Mouse (Mus musculus) regulatory T cell (primary cell): Measurements from ENCODE around the gene Ptprc.

Source experiments
- in situ Hi-C: fragments of 300-600 bp; cut with MboI, MseI; formaldehyde crosslinking; loops from one replicate; pipeline ENCODE4 v1.15.1; 2025; ENCODE audit warnings: high pct_unique_total_duplicates

The Ptprc gene

GRCm38 (mm10) chr1:138175494-138175893 is at the start of gene Ptprc:
Gene Ptprc (minus strand): TSS chr1:138175708.
- in situ Hi-C loops = loop anchor here (5.0 to 10.0 kb wide), 2 partner anchors 43 to 789 kb away; partner anchors contain the start of gene Dennd1b

- in situ Hi-C loops = loop anchor here (25.0 kb wide), 1 partner anchor 528 kb away; no protein-coding TSS in a partner anchor
Observed at GRCm38 (mm10) chr1:138214736-138215458, 39.4 kb upstream of the Ptprc start.

GRCm38 (mm10) chr1:138210387-138211024 is 35.0 kb upstream of the Ptprc start:
- in situ Hi-C loops = loop anchor here (25.0 kb wide), 1 partner anchor 523 kb away; no protein-coding TSS in a partner anchor

- in situ Hi-C loops = loop anchor here (25.0 kb wide), 1 partner anchor 522 kb away; no protein-coding TSS in a partner anchor
Observed at GRCm38 (mm10) chr1:138209751-138210150, 34.2 kb upstream of the Ptprc start.

- in situ Hi-C loops = loop anchor here (25.0 kb wide), 1 partner anchor 519 kb away; no protein-coding TSS in a partner anchor
Observed at GRCm38 (mm10) chr1:138206041-138206440, 30.5 kb upstream of the Ptprc start.

- in situ Hi-C loops = loop anchor here (5.0 kb wide), 1 partner anchor 35 kb away; no protein-coding TSS in a partner anchor
Observed at GRCm38 (mm10) chr1:138191689-138192508, 16.4 kb upstream of the Ptprc start.

GRCm38 (mm10) chr1:138188131-138188530 is 12.6 kb upstream of the Ptprc start:
- in situ Hi-C loops = no loop called here

GRCm38 (mm10) chr1:138185904-138186303 is 10.4 kb upstream of the Ptprc start:
- in situ Hi-C loops = no loop called here

GRCm38 (mm10) chr1:138180081-138180480 is 4.6 kb upstream of the Ptprc start:
- in situ Hi-C loops = no loop called here

GRCm38 (mm10) chr1:138174705-138175492 is 609 bp downstream of the Ptprc start:
- in situ Hi-C loops = loop anchor here (5.0 to 10.0 kb wide), 3 partner anchors 43 to 790 kb away; partner anchors contain the start of gene Dennd1b

- in situ Hi-C loops = loop anchor here (5.0 to 10.0 kb wide), 2 partner anchors 103 to 791 kb away; partner anchors contain the start of gene Dennd1b
Observed at GRCm38 (mm10) chr1:138174143-138174542, 1.4 kb downstream of the Ptprc start.

- in situ Hi-C loops = loop anchor here (5.0 to 10.0 kb wide), 2 partner anchors 104 to 791 kb away; partner anchors contain the start of gene Dennd1b
Observed at GRCm38 (mm10) chr1:138173669-138174068, 1.8 kb downstream of the Ptprc start.

- in situ Hi-C loops = loop anchor here (5.0 to 10.0 kb wide), 2 partner anchors 105 to 792 kb away; partner anchors contain the start of gene Dennd1b
Observed at GRCm38 (mm10) chr1:138172547-138172946, 3.0 kb downstream of the Ptprc start.

- in situ Hi-C loops = loop anchor here (5.0 to 10.0 kb wide), 2 partner anchors 105 to 793 kb away; partner anchors contain the start of gene Dennd1b
Observed at GRCm38 (mm10) chr1:138172096-138172495, 3.4 kb downstream of the Ptprc start.

- in situ Hi-C loops = no loop called here
Observed at GRCm38 (mm10) chr1:138166233-138166771, 9.2 kb downstream of the Ptprc start.

GRCm38 (mm10) chr1:138162638-138163037 is 12.9 kb downstream of the Ptprc start:
- in situ Hi-C loops = no loop called here

GRCm38 (mm10) chr1:138158921-138159320 is 16.6 kb downstream of the Ptprc start:
- in situ Hi-C loops = no loop called here

GRCm38 (mm10) chr1:138158236-138158635 is 17.3 kb downstream of the Ptprc start:
- in situ Hi-C loops = no loop called here

GRCm38 (mm10) chr1:138157709-138158108 is 17.8 kb downstream of the Ptprc start:
- in situ Hi-C loops = no loop called here

GRCm38 (mm10) chr1:138157008-138157407 is 18.5 kb downstream of the Ptprc start:
- in situ Hi-C loops = no loop called here
